Mouse (Mus musculus) frontal cortex, postnatal 14 days (tissue): ENCODE results near the gene Cks2.
"Not testable (repeated sequence)": the region's sequence is repeated elsewhere in the genome, so short reads cannot be mapped to it uniquely, and the experiment has no call there.

Source experiments
- DNase-seq, 2 experiments: peaks; one replicate each; pipeline ENCODE4 v3.0.0; 2022; ENCODE audit warnings: low spot score in 2 of 2

Cks2 gene

DNA sequence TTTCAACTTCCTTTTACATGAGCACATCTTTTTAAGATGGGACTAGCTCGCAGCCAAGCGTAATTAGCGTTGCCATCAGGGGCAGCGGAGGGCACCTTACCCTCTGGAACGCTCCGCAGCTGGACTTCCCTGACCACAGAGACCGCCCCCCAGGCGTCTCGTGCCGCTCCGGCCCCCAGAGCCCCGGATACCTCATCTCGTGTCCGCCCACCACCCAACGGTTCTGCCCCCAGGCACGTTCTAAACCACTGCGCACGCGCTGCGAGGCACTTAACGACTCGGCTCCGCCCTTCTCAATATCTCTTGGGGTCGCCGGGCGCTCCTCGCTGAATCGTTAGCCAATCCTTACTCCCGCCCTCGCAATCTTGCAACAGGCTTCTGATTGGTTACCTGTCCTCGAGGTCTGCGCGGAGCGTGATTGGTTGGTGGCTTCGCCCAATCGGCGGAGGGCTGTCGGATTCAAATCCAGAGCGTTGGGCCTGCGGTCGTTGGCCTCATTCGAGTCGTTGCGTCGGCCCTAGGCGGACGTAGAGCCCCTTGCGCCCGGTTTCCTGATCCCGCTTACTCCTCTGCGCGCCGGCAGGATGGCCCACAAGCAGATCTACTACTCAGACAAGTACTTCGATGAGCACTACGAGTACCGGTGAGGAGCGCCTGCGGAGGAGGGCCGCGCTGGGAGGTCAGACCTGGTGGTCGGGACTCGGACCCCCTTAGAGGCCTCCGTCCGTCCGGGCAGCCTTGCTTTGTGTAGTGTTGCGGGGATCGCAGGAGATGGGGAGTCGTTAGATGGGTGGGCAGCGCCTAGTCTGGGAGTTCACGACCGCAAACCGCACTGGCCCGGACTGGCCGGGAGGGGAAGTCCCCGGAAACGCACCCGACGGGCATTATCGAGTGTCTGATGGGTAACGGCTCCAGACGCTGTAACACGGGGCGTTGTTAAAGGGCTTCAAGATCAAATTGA, at the start of gene Cks2:
Gene Cks2, plus strand, starts transcription at position 404 of the 961 bp plus-strand sequence.
- DNase-seq: peak; percentile 97

DNA sequence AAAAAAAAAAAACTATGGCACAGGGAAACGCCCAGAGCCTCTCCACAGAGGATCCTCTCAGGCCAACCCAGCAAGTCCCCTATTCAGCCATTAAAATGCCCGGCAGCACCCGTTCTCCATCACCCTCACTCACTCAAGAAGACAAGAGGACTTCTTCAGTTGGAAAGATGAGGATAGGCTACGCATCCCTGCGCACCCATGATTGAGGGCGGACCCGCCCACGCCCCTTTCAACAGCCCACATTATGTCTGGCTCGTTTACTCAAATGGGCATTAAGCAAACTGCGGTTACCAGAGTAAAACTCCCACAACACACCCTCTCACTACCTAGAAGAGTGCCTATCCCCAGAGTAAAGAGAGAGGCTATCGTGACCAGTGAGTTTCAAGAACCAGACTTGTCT, 49.6 kb upstream of the Cks2 start:
- DNase-seq: no peak

DNA sequence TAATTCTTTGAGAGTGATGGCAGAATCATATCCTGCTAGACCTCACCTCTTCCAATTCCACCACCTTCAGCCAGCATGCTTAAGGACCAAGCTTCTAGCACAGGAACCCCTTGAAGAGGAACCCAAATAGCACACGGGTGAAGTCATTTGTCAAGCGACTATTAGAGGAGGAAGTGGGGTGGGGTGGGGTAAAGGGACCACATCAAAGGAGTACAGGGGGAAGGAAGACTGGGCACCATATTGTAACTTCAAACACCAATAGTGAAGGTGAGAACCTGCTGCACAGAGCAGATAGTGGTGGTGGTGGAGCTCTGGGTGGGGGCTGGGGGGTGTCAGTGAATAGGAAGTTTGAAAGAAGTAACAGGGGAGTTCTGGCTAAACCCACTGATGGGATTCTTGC, 47.0 kb upstream of the Cks2 start:
- no peak for DNase-seq

DNA sequence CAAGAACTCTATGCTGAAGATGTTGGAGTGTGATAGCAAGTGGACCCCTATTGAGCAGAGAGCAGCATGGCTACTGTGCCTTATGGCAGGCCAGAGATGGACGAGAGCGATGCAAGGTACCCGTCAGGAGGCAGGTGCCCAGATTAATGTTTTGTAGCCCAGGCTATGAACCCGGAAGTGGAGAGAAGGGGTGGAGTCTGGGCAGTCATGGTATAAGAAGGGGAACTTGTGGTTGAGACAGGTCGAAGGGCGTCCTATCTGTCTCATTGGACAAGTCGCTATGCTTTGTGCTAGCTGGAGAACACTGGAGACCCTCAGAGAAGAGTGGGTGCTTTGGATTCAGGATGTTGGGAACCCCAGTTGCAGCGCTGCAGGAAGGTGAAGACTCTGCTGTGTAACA, 44.9 kb upstream of the Cks2 start:
- no peak for DNase-seq

DNA sequence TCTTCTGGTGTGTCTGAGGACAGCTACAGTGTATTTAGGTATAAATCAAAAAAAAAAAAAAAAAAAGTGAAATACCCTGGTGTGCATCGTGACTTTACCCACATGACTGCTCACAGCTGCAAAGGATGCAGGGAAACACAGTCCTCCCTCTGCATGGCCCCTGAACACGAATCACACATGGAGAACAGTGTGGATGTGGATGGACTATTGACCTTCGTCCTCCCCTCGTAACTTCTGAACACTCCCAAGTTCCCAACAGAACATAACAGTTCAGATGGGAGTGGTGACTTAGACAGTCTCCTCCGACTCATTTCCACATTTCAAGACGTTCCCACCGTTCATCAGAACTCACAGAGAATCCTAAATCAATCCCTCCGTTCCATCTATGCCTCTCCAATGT, 42.3 kb upstream of the Cks2 start:
- no peak for DNase-seq

DNA sequence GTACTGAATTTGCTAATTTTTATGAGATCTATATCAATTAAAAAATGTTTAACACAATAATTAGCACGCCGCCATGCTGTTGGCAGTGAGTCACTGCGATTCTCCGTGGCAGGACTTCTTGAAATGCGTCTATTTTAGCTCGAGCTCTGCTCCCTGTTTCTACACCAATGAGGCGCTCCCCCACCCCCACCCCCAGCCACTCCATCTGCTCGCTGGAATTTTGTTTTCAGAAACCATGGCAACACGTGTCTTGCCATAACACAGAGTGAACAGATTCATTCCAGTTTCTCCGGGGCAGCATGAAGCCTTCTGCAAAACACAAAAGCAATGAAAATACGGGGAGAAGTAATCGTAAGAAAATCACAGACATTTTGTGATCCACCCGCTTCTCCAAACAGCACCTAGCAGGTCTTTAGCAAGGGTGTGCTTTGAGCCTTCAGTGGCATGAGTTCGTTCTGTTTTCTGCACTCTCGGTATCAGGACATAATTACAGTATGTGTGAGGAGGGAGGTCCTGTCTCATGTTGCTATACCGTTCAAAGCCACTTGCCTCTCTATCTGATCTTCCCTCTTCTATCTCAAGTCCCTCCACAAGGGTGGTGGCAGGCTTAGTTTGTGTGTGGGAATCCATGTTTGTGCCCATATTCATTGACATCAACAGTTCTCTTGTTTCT, 41.7 kb upstream of the Cks2 start:
- DNase-seq: peak; percentile 33 to 45

DNA sequence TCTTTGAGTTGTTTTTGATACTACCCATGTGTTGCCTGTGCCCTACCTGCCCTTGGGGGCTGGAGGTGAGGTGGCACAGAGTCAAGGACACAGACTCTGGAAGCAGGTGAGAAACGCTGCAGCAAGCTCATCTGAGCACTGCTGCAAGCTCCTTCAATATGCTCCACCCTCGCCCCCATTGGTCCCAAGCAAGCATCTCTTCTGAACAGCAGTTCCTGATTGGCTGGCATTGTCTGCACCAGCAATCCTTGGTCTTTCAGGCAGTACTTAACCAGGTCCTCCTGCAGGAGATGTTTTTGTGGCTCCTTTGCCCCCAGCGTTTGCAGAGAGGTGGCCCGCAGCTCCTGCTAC, 41.2 kb upstream of the Cks2 start:
- DNase-seq: peak; percentile 45 to 61

DNA sequence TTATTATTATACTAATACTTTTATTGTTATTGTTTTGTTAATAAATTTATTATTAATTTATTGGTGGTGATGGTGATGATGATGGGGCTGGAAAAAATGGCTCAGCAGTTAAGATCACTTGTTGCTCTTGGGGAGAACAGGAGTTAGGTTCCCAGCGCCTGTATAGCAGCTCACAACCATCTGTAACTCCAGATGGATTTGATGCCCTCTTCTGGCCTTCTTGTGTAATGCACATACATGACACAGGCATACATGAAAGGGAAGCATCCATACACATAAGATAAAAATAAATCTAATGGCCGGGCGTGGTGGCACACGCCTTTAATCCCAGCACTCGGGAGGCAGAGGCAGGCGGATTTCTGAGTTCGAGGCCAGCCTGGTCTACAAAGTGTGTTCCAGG, 35.8 kb upstream of the Cks2 start:
- DNase-seq: no peak

DNA sequence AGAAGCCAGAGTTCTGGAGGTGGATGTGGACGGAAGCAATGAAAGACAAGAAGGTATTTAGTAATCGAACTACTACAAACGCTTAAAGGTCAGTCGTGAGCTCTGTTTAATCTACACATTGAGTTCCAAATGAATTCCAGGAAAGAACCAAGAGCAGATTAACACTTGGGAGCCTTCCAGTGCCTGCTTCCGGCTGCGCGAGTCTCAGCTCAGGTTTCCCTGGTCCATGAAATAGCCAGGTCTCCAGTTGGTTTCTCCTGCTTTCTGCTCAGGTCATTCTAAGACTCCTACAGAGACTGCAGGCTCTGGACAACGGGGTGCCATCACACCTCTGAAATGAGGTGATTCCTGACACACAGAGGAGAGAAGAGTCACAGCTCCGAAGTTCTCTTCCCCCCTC, 34.0 kb upstream of the Cks2 start:
- no peak for DNase-seq

DNA sequence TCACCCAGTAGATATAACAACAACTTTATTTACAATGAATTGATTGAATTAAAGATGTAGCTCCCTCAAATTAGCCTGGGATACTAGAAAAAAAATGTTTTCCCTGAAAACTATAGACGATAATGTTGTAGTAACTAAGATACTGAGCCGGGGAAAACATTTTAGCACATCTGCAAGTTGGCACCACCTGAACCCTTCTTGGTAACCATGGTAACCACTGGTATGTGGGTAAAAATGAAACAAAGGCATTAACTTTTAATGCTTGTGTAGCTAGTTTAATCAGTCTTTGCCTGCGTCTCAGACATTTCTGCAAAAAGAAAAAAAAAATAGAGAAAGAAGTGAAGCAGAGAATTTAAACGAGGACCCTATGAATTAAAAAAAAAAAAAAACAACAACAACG, 33.5 kb upstream of the Cks2 start:
- no peak for DNase-seq

DNA sequence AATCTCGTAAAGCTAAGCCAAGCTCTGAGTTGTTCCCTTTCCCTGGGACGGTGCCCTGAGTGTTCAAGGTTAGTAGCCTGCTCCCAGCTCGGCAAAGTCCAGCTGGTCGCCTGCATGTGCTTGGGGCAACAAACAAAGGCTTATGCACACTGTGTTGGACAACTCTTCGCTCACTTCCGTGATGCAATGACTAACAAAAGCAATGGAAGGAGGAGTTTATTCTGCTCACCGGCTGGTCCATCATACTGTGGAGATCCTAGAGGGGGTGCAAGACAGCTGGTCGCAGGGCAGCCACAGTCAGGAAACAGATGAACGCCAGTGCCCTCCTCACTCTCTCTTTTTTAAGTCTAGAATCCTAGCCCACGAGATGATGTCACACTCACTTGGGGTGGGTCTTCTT, 29.2 kb upstream of the Cks2 start:
- no peak for DNase-seq

DNA sequence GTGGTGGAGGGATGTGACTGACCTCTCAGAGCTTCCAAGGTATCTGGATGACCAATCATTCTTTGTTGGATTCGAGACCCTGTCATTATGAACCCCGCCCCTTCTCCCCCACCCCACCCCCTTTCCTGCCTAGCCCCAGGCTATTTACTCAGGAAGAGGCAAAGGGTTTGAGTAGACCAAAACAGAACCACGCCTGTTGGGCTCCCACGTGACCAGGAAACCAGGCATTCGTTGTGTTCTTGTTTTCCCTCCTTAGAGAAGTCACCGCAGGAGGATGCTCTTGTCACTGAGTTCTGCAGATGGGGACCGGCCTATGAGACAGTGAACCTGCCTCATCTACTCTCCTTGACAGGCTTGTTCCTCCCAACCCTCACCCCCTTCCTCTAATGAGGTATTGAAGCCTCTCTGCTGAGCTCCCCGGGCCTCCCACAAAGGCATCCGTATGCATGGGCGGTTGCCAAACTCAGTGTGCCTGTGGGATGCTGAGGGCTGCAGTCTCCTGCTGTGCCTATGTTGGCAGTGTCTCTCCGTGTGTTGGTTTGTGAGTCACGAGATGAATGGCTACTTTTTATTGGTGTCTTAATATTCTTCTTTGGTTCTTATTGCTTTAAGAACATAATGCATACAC, 28.5 kb upstream of the Cks2 start:
- peak; percentile 64 to 65 for DNase-seq

DNA sequence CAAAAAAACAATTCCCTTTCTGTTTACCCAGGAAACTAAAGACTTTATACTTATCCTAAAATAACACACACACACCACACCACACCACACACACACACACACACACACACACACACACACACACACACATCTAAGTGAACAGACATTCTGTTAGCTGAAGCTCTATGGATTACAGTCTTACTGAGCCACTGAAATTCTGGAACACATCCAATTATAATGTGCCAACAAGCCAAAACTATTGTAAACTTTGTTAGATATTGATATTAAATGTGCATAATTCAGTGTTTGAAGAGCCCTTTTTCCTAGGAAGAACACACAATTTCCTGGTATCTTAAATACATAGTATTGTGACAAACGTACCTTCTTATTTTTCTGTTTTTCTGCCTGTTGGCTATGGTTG, 27.7 kb upstream of the Cks2 start:
- no peak for DNase-seq

DNA sequence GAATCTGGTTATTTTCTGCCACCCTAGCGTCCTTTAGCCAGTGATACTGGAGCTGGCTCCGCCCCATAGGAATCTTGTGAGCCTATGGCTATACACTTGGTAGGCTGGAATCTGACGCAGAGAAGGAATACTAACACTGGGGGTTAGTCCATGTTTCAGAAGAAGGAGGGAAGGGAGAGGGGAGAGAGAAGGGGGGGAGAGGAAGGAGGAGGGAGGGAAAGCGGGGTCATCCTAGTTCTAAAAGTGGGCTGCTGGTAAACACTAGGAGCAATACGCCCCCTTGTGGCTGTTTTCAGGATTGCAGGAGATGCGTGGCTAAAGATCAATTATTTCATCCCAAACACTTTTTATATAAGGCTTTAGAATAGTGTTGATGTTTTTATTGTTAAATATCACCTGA, 27.2 kb upstream of the Cks2 start:
- DNase-seq: peak in 1 of 2 experiments; percentile 56

DNA sequence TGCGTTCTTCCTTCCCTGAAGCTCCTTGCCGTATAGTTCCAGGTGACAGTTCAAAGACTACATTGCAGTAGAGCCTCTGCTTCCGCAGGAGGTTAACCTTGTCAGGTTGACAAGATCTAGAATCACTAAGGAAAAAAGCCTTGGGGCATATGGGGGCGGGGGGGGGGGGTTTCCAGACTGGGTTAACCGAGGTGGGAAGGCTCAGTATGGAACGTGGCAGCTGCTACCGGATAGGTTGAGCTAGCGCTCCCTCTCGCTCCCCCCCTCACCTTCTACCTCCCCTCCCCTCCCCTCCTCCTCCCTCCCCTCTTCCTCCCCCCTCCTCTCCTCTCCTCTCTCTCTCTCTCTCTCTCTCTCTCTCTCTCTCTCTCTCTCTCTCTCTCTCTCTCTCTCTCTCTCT, 26.4 kb upstream of the Cks2 start:
- no peak for DNase-seq

DNA sequence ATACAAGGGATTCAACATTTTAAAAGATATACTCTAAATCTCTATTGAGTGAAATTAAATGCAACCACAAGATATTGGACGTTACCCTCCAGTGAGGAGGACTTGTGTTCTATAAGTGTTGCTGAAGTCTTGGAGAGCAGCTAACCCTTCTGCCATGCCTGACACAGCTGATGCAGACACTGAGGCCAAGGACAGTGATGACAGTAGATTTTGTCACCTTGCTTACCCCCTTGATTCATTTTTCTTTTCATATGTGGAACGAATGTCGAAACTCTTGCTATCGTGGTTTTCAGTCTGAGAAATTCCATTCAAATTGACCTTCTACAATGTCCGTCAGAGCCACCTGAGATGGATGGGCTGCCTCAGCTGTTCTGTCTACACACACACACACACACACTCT, 22.4 kb upstream of the Cks2 start:
- DNase-seq: no peak

DNA sequence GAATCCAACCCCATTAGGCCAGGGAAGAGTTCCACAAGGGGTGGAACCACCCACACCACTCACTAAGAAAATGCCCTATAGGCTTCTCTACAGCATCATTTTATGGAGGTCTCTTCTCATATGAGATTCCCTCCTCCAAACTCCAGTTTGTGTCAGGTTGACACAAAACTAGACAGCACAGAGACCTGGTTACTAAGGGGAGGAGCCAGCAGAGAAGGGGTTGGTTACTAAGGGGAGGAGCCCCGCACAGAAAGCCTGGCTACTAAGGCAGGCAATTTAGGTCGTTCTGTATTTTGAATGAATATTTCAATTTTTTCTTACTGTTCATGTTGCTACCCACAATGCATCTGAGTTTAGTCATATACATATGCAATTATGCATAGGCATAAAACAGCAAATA, 21.4 kb upstream of the Cks2 start:
- DNase-seq: no peak

DNA sequence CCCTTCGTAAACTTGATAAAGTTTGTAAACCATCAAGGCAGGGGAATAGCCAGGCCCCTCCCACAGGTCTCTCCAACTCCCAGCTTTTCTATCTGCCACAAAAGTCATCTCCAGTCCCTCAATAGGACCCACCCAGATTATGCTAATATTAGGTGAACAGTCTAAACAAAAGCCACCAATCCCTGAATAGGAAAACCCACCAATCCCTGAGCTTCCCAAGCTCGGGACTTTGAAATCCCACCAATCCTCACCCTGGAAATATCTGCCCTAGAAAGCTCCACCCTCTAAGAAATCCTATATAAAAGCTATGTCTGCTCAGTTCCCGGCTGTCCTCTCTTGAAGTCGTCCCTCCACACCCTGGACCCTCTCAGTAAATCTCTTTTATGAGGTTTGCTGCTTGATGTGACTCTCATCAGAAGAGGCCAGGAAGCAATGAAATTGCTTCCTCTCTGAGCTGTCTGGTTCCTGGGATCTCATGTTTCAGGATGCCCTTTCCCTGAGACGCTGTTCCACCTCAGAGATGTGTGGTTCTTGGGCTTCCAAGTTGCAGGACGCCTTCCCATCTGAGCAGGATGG, 16.7 kb upstream of the Cks2 start:
- DNase-seq: no peak

DNA sequence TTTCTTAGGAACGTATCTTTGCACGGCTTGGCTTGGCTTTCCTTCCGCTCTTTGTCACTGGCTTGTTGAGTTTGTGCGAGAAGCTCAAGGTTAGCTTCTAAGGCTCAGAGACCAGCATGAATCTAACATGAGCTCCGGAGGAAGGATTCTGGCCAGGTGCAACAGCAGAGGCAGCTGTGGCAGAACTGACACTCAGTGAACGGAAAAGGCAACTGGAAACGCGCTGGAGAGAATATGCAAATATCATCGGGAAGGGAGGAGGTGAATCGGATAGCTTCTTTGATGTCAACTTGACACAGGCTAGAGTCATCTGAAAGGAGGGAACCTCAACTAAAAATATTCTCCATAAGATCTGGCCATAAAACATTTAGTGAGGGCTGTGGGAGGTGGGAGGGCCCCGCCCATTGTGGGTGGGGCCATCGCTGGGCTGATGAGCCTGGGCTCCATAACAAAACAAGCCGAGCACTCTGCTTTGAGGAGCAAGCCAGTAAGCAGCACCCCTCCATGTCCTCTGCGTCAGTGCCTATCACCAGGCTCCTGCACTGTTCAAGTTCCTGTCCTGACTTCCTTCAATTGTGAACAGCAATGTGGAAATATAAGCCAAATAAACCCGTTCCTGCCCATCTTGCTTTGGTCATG, 13.6 kb upstream of the Cks2 start:
- DNase-seq: no peak

DNA sequence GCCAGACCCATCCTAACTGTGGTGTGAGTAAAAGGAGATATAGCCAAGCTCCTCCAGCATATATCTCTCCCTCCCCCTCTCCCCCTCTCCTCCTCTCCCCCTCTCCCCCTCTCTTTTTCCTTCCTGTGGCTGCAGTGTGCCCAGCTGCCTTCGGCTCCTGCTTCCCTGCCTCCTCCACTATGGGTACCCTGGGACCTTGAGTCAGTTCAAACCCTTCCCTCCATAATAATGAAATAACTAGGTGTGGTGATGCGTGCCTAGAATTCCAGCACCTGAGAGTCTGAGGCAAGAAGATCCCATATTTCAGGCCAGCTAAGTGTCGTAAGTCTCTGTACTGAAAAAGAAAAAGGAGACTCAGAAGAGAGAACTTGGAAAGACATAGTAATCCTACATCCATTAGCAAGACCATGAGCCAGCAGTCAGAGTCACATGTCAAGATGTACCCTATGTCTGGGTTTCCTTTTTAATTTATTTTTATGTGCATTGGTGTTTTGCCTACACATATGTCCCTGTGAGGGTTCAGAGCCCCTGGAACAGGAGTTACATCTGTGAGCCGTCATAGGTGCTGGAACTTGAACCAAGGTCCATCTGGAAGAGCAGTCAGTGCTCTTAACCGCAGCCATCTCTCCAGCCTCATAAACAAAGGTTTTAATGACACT, 12.3 kb upstream of the Cks2 start:
- DNase-seq: no peak

DNA sequence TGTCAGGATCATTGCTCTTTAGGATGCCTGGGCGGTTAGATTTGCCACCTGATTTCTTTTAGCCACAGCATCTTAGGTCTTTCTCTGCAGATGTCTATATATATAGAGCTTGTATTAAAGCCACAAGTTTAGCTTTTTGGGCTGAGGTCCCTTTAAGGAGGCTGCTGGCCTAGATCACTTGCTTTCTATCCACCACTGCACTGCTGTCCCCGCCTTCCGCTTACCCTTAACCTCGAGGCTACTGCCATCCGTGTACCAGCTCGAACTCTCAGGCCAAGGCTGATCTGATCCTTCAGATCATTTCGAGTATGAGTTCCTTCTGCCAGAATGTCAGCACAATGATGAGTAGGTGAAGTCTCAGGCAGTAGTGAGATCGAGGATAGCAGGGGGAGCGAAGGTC, 9.6 kb upstream of the Cks2 start:
- DNase-seq: not testable (repeated sequence)
